Mouse (Mus musculus): ENCODE measurements around the gene Uvrag. TPM values are rescaled to one million over a fixed set of nuclear protein-coding genes. Genes with fewer than 3 reads are reported as not detected.

The Uvrag gene
- polyA plus RNA-seq, 1 experiment from 2014 or later, result 14.5 TPM

GRCm38 (mm10) chr7:98911276-98911675 is 229.7 kb downstream of the Uvrag start:
- Histone ChIP-seq H3K9me3 (ENCODE audit: control insufficient read depth, low read length) (no peaks in the 10 kb centered on the region), H3K4me3 (ENCODE audit: low read depth, low read length) (no peak overlapping the region), H3K9ac (ENCODE audit: low read depth, low read length) (no peak overlapping the region), H3K4me1 (replicated peaks; ENCODE audit: control insufficient read depth, insufficient read depth, low read length) (peaks cover 3% of the 10 kb centered on the region; the same call in 1 of the 2 replicates), H3K4me2 (no peak overlapping the region), H3K27ac (ENCODE audit: low read depth, low read length) (no peak overlapping the region), H3K36me3 (ENCODE audit: control insufficient read depth, insufficient read depth, low read length) (no peaks in the 10 kb centered on the region), H3K27me3 (replicated peaks; ENCODE audit: control insufficient read depth, insufficient read depth, low read length) (no peaks in the 10 kb centered on the region)
- DNase-seq (ENCODE audit: low spot score), result no peak
- WGBS, result 62% methylated on average over 8 of the region's 8 CpGs
- no peak for ATAC-seq (replicated peaks; ENCODE audit: low FRiP score)

- H3K4me3 ChIP-seq (ENCODE audit: low read depth, low read length), result no peak overlapping the region
- ATAC-seq (replicated peaks; ENCODE audit: low FRiP score) (no peak), DNase-seq (ENCODE audit: low spot score) (no peak)
- no peak overlapping the region for H3K9ac ChIP-seq (ENCODE audit: low read depth, low read length)
- peaks cover 6% of the 10 kb centered on the region for H3K4me1 ChIP-seq (replicated peaks; ENCODE audit: control insufficient read depth, insufficient read depth, low read length)
- H3K27me3 ChIP-seq (replicated peaks; ENCODE audit: control insufficient read depth, insufficient read depth, low read length), result no peaks in the 10 kb centered on the region
- no peaks in the 10 kb centered on the region for H3K36me3 ChIP-seq (ENCODE audit: control insufficient read depth, insufficient read depth, low read length)
- H3K9me3 ChIP-seq (ENCODE audit: control insufficient read depth, low read length), result no peaks in the 10 kb centered on the region
- WGBS, result 84% methylated on average over 11 of the region's 11 CpGs
- no peak overlapping the region for H3K4me2 ChIP-seq
- no peak overlapping the region for H3K27ac ChIP-seq (ENCODE audit: low read depth, low read length)
Observed at GRCm38 (mm10) chr7:98910712-98911111, 230.2 kb downstream of the Uvrag start.

- no peaks in the 10 kb centered on the region for H3K27me3 ChIP-seq (replicated peaks; ENCODE audit: control insufficient read depth, insufficient read depth, low read length)
- H3K4me1 ChIP-seq (replicated peaks; ENCODE audit: control insufficient read depth, insufficient read depth, low read length), result peaks cover 8% of the 10 kb centered on the region
- DNase-seq (ENCODE audit: low spot score) (no peak), ATAC-seq (replicated peaks; ENCODE audit: low FRiP score) (no peak)
- WGBS, result 80% methylated on average over 11 of the region's 11 CpGs
- H3K9ac ChIP-seq (ENCODE audit: low read depth, low read length), result no peak overlapping the region
- H3K9me3 ChIP-seq (ENCODE audit: control insufficient read depth, low read length), result no peaks in the 10 kb centered on the region
- H3K36me3 ChIP-seq (ENCODE audit: control insufficient read depth, insufficient read depth, low read length), result no peaks in the 10 kb centered on the region
- no peak overlapping the region for H3K27ac ChIP-seq (ENCODE audit: low read depth, low read length)
- H3K4me3 ChIP-seq (ENCODE audit: low read depth, low read length), result no peak overlapping the region
- H3K4me2 ChIP-seq, result no peak overlapping the region
Observed at GRCm38 (mm10) chr7:98910164-98910563, 230.8 kb downstream of the Uvrag start.

- 84% methylated on average over 4 of the region's 4 CpGs for WGBS
- no peaks in the 10 kb centered on the region for H3K27me3 ChIP-seq (replicated peaks; ENCODE audit: control insufficient read depth, insufficient read depth, low read length)
Observed at GRCm38 (mm10) chr7:98907476-98907875, 233.5 kb downstream of the Uvrag start.

GRCm38 (mm10) chr7:98904659-98905362 is 236.1 kb downstream of the Uvrag start:
- ATAC-seq (replicated peaks; ENCODE audit: low FRiP score), result no peak
- Histone ChIP-seq H3K9me3 (ENCODE audit: control insufficient read depth, low read length) (no peaks in the 10 kb centered on the region), H3K4me1 (replicated peaks; ENCODE audit: control insufficient read depth, insufficient read depth, low read length) (peaks cover 16% of the 10 kb centered on the region), H3K4me2 (no peak overlapping the region), H3K27ac (ENCODE audit: low read depth, low read length) (no peak overlapping the region), H3K4me3 (ENCODE audit: low read depth, low read length) (no peak overlapping the region), H3K36me3 (ENCODE audit: control insufficient read depth, insufficient read depth, low read length) (no peaks in the 10 kb centered on the region), H3K9ac (ENCODE audit: low read depth, low read length) (no peak overlapping the region), H3K27me3 (replicated peaks; ENCODE audit: control insufficient read depth, insufficient read depth, low read length) (no peaks in the 10 kb centered on the region)
- DNase-seq (ENCODE audit: low spot score), result no peak
- 77% methylated on average over 21 of the region's 21 CpGs for WGBS

More at GRCm38 (mm10) chr7:98907476-98907875, 233.5 kb downstream of the Uvrag start:
- Histone ChIP-seq H3K9me3 (ENCODE audit: control insufficient read depth, low read length) (no peaks in the 10 kb centered on the region), H3K36me3 (ENCODE audit: control insufficient read depth, insufficient read depth, low read length) (no peaks in the 10 kb centered on the region), H3K4me3 (ENCODE audit: low read depth, low read length) (no peak overlapping the region), H3K9ac (ENCODE audit: low read depth, low read length) (no peak overlapping the region), H3K27ac (ENCODE audit: low read depth, low read length) (no peak overlapping the region), H3K4me2 (no peak overlapping the region), H3K4me1 (replicated peaks; ENCODE audit: control insufficient read depth, insufficient read depth, low read length) (peaks cover 16% of the 10 kb centered on the region)
- DNase-seq (ENCODE audit: low spot score) (no peak), ATAC-seq (replicated peaks; ENCODE audit: low FRiP score) (no peak)

GRCm38 (mm10) chr7:98903884-98904283 is 237.1 kb downstream of the Uvrag start:
- DNase-seq (ENCODE audit: low spot score), result no peak
- Histone ChIP-seq H3K27me3 (replicated peaks; ENCODE audit: control insufficient read depth, insufficient read depth, low read length) (no peaks in the 10 kb centered on the region), H3K4me3 (ENCODE audit: low read depth, low read length) (no peak overlapping the region), H3K9ac (ENCODE audit: low read depth, low read length) (no peak overlapping the region), H3K27ac (ENCODE audit: low read depth, low read length) (no peak overlapping the region), H3K4me1 (replicated peaks; ENCODE audit: control insufficient read depth, insufficient read depth, low read length) (peaks cover 16% of the 10 kb centered on the region), H3K9me3 (ENCODE audit: control insufficient read depth, low read length) (no peaks in the 10 kb centered on the region), H3K4me2 (no peak overlapping the region), H3K36me3 (ENCODE audit: control insufficient read depth, insufficient read depth, low read length) (no peaks in the 10 kb centered on the region)
- no peak for ATAC-seq (replicated peaks; ENCODE audit: low FRiP score)
- WGBS, result 54% methylated on average over 5 of the region's 5 CpGs

GRCm38 (mm10) chr7:98901120-98901519 is 239.8 kb downstream of the Uvrag start:
- no peak overlapping the region for H3K4me3 ChIP-seq (ENCODE audit: low read depth, low read length)
- no peaks in the 10 kb centered on the region for H3K9me3 ChIP-seq (ENCODE audit: control insufficient read depth, low read length)
- 87% methylated on average over 1 of the region's 1 CpGs for WGBS
- peaks cover 15% of the 10 kb centered on the region for H3K4me1 ChIP-seq (replicated peaks; ENCODE audit: control insufficient read depth, insufficient read depth, low read length)
- H3K27me3 ChIP-seq (replicated peaks; ENCODE audit: control insufficient read depth, insufficient read depth, low read length), result no peaks in the 10 kb centered on the region
- no peak overlapping the region for H3K9ac ChIP-seq (ENCODE audit: low read depth, low read length)
- no peak overlapping the region for H3K27ac ChIP-seq (ENCODE audit: low read depth, low read length)
- DNase-seq (ENCODE audit: low spot score) (no peak), ATAC-seq (replicated peaks; ENCODE audit: low FRiP score) (no peak)
- H3K36me3 ChIP-seq (ENCODE audit: control insufficient read depth, insufficient read depth, low read length), result 0 out of 2 replicates have a peak, but pooled peaks cover 2% of the 10 kb centered on the region
- H3K4me2 ChIP-seq, result no peak overlapping the region

- no peak for DNase-seq (ENCODE audit: low spot score)
- ATAC-seq (replicated peaks; ENCODE audit: low FRiP score), result no peak
- Histone ChIP-seq H3K27ac (ENCODE audit: low read depth, low read length) (no peak overlapping the region), H3K9ac (ENCODE audit: low read depth, low read length) (no peak overlapping the region), H3K27me3 (replicated peaks; ENCODE audit: control insufficient read depth, insufficient read depth, low read length) (no peaks in the 10 kb centered on the region), H3K4me1 (replicated peaks; ENCODE audit: control insufficient read depth, insufficient read depth, low read length) (peaks cover 21% of the 10 kb centered on the region), H3K4me3 (ENCODE audit: low read depth, low read length) (no peak overlapping the region), H3K4me2 (no peak overlapping the region), H3K9me3 (ENCODE audit: control insufficient read depth, low read length) (no peaks in the 10 kb centered on the region), H3K36me3 (ENCODE audit: control insufficient read depth, insufficient read depth, low read length) (0 out of 2 replicates have a peak, but pooled peaks cover 2% of the 10 kb centered on the region)
- WGBS, result 66% methylated on average over 4 of the region's 4 CpGs
Observed at GRCm38 (mm10) chr7:98899815-98900214, 241.1 kb downstream of the Uvrag start.

GRCm38 (mm10) chr7:98897323-98897722 is 243.6 kb downstream of the Uvrag start:
- no peak overlapping the region for H3K9ac ChIP-seq (ENCODE audit: low read depth, low read length)
- 94% methylated on average over 8 of the region's 8 CpGs for WGBS
- ATAC-seq (replicated peaks; ENCODE audit: low FRiP score) (no peak), DNase-seq (ENCODE audit: low spot score) (no peak)
- H3K4me1 ChIP-seq (replicated peaks; ENCODE audit: control insufficient read depth, insufficient read depth, low read length), result peaks cover 21% of the 10 kb centered on the region
- no peak overlapping the region for H3K4me3 ChIP-seq (ENCODE audit: low read depth, low read length)
- no peaks in the 10 kb centered on the region for H3K27me3 ChIP-seq (replicated peaks; ENCODE audit: control insufficient read depth, insufficient read depth, low read length)
- H3K9me3 ChIP-seq (ENCODE audit: control insufficient read depth, low read length), result no peaks in the 10 kb centered on the region
- no peak overlapping the region for H3K27ac ChIP-seq (ENCODE audit: low read depth, low read length)
- H3K36me3 ChIP-seq (ENCODE audit: control insufficient read depth, insufficient read depth, low read length), result 0 out of 2 replicates have a peak, but pooled peaks cover 2% of the 10 kb centered on the region
- no peak overlapping the region for H3K4me2 ChIP-seq
